Mouse (Mus musculus) T-helper 2 cell (primary cell): ENCODE results near the gene Wwp2.

ENCODE experiments used
- in situ Hi-C: fragments of 300-600 bp; cut with MboI, MseI; formaldehyde crosslinking; loops from one replicate; pipeline ENCODE4 v1.15.1; 2025; ENCODE audit warnings: high pct_unique_total_duplicates

Wwp2 gene

GRCm38 (mm10) chr8:107597731-107598130 lies 161.6 kb downstream of the Wwp2 start:
- in situ Hi-C loops = no loop called here

GRCm38 (mm10) chr8:107599691-107600090 lies 163.5 kb downstream of the Wwp2 start:
- in situ Hi-C loops = no loop called here

DNA sequence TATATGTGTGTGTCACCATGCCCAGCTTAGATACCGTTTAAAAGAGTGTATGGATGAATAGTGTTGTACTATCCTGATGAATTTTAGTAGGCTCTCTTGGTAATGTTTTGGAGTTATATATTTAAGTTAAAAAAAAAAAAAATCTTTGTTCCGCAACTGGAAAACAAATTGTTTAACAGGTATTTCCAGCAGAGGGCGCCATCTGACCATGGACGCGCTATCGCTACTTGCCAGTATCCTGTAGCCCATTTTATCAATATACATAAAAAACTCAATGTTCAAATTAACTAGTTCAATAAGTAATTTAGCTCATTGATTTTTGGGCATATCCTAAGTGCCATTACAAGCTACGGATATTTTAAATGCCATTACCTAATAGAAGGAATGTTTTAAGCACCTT lies 166.9 kb downstream of the Wwp2 start:
- in situ Hi-C loops = no loop called here
